Mouse (Mus musculus) ES-Bruce4 (cell line): ENCODE data around the gene Kif17.

Experiments used
- CTCF ChIP-seq: IDR thresholded peaks from one replicate; pipeline ENCODE4 v1.8.1; 2011; ENCODE audit warnings: low read depth, low read length
- EP300 ChIP-seq: IDR thresholded peaks from 2 replicates; pipeline ENCODE4 v1.6.1; 2011; ENCODE audit warnings: low read depth, low read length; ENCODE audit not compliant: insufficient read depth
- POLR2A ChIP-seq: IDR thresholded peaks from one replicate; pipeline ENCODE4 v1.8.1; 2011; ENCODE audit warnings: low read length; ENCODE audit not compliant: insufficient read depth

GRCm38 (mm10) chr4:138259482-138259881 is 9.2 kb downstream of the Kif17 start:
- no peak for TF ChIP-seq POLR2A
- TF ChIP-seq CTCF = no peak
- TF ChIP-seq EP300 = no peak
